Mouse (Mus musculus) testis, adult 2 months (tissue): ENCODE data around the gene Usp7.

Source experiments
- CTCF ChIP-seq: fragments of 200-500 bp; IDR thresholded peaks from 2 replicates; pipeline ENCODE4 v1.5.1; 2012; ENCODE audit warnings: low read depth, mild to moderate bottlenecking, inconsistent platforms, low read length, moderate library complexity; ENCODE audit not compliant: control insufficient read depth, insufficient read depth, insufficient replicate concordance
- POLR2A ChIP-seq: fragments of 200-500 bp; IDR thresholded peaks from 2 replicates; pipeline ENCODE4 v1.6.1; 2012; ENCODE audit warnings: low read depth, mild to moderate bottlenecking, inconsistent platforms, low read length, moderate library complexity; ENCODE audit not compliant: control insufficient read depth

DNA sequence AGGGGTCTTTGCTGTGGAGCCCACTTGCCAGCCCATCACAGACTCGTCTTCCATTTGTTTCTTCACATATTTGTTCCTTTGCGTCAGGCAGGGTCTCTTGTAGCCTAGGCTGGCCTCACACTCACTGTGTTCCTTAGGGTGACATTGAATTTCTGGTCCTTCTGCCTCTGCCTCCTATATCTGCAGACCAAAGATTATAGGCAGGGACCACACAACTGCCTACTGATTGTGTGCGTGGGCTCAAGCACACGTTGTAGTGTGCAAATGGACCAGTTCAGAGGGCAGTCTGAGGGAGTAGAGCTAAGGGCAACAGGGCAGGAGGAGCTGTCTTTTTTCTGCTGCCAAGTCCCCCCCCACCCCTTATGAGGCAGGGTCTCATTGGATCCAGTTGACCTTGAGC is 24.0 kb downstream of the Usp7 start:
- TF ChIP-seq CTCF, result no peak
- TF ChIP-seq POLR2A, result no peak
